Mouse (Mus musculus) spleen, adult 2 months (tissue): ENCODE results near the gene Pde9a. TPM values are rescaled to one million over a fixed set of nuclear protein-coding genes. Genes with fewer than 3 reads are reported as not detected.

ENCODE experiments used
- DNase-seq, 2 experiments: peaks; one replicate each; pipeline versions ENCODE4 v3.0.0 to v3.0.0-alpha.2; 2012 to 2021; ENCODE audit warnings: low spot score in 2 of 2, low read depth in 1 of 2
- H3K27ac ChIP-seq: fragments of 200-500 bp; 2 replicates; pipeline ENCODE4 v1.5.1; 2012; ENCODE audit warnings: low read length, inconsistent platforms; ENCODE audit not compliant: insufficient read depth
- H3K27me3 ChIP-seq: fragments of 200-500 bp; 2 replicates; pipeline ENCODE4 v1.6.1; 2012; ENCODE audit warnings: mild to moderate bottlenecking, moderate library complexity, low read length, inconsistent platforms; ENCODE audit not compliant: control insufficient read depth, insufficient read depth
- H3K36me3 ChIP-seq: fragments of 200-500 bp; 2 replicates; pipeline ENCODE4 v1.6.1; 2012; ENCODE audit warnings: mild to moderate bottlenecking, low read length, inconsistent platforms; ENCODE audit not compliant: control insufficient read depth, insufficient read depth
- H3K4me1 ChIP-seq: fragments of 200-500 bp; 2 replicates; pipeline ENCODE4 v1.6.1; 2011; ENCODE audit warnings: inconsistent platforms; ENCODE audit not compliant: control insufficient read depth, insufficient read depth, insufficient read length
- H3K4me3 ChIP-seq: fragments of 200-500 bp; 2 replicates; pipeline ENCODE4 v1.5.1; 2011; ENCODE audit warnings: mild to moderate bottlenecking, inconsistent platforms; ENCODE audit not compliant: insufficient read depth, insufficient read length; ENCODE audit errors: extremely low read depth
- CTCF ChIP-seq: fragments of 200-500 bp; IDR thresholded peaks from 2 replicates; pipeline ENCODE4 v1.5.1; 2011; ENCODE audit warnings: mild to moderate bottlenecking, inconsistent platforms; ENCODE audit not compliant: insufficient read depth, insufficient read length, insufficient replicate concordance; ENCODE audit errors: extremely low read depth
- POLR2A ChIP-seq: fragments of 200-500 bp; IDR thresholded peaks from 2 replicates; pipeline ENCODE4 v1.6.1; 2011; ENCODE audit warnings: low read depth, low read length, inconsistent platforms
- WGBS: fragments of 180-500 bp; shearing (Covaris S2); methylation state at CpG from one replicate; pipeline ENCODE4 v1.1.7; 2018; 5-methylcytosine and 5-hydroxymethylcytosine counted together
- polyA plus RNA-seq: library from polyadenylated mRNA; depleted of rRNA; stranded (reverse); fragments of >200 nt; gene quantifications from 2 replicates; pipeline ENCODE4 v1.2.3, GENCODE M21; 2012

Gene Pde9a
- polyA plus RNA-seq, 1 experiment, result 1.3 TPM

DNA sequence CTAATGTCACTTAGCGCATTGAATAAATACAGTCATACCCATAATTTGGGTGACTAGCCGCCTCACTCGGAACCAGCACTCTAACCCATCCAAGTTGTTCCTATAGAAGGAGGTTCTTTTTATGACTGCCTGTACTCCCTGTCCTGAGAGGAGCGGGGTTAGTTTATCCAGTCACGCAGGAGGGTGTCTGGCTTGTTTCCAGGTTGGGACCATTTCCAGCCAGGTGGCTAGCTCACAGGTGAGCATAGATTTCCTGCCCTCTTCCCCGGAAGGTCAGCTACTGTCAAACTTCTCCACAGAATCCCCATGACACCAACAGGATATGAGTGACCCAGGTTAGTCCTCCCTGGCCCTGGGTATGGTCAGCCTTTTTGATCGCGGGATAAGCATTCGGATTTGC lies 51.5 kb downstream of the Pde9a start:
- no peak for TF ChIP-seq POLR2A
- no peak for TF ChIP-seq CTCF
- Histone ChIP-seq H3K4me1 (peaks cover 7% of the 10 kb centered on the region; the same call in 1 of the 2 replicates), H3K4me3 (no peak overlapping the region), H3K36me3 (no peaks in the 10 kb centered on the region), H3K27me3 (no peaks in the 10 kb centered on the region), H3K27ac (no peak overlapping the region)
- WGBS, result 95% methylated on average over 9 of the region's 9 CpGs
- DNase-seq, result no peak

DNA sequence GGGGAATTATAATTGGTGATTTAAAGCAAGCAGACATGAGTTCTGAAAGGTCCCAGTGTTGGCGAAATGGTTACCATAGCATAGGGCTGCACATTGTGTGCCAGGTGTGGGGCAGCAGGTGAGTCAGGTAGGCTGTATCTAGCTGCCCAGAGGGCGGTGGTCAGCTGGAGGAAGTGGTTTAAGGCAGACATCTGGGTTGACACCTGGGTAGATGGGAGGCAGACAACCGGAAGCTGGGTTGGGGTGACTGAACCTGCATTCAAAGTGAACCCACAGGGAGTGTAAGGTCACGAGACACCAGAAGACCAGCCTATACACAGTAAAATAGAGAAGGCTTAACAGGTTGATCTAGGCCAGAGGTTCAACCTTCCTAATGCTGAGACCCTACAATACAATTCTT lies 54.0 kb downstream of the Pde9a start:
- 42% methylated on average over 4 of the region's 4 CpGs for WGBS
- Histone ChIP-seq H3K4me1 (peaks cover 7% of the 10 kb centered on the region; the same call in 1 of the 2 replicates), H3K36me3 (no peaks in the 10 kb centered on the region), H3K27ac (peak overlapping the region; percentile 45), H3K4me3 (no peak overlapping the region), H3K27me3 (no peaks in the 10 kb centered on the region)
- DNase-seq, result peak in 1 of 2 experiments; percentile 15
- TF ChIP-seq CTCF (no peak), POLR2A (no peak)

DNA sequence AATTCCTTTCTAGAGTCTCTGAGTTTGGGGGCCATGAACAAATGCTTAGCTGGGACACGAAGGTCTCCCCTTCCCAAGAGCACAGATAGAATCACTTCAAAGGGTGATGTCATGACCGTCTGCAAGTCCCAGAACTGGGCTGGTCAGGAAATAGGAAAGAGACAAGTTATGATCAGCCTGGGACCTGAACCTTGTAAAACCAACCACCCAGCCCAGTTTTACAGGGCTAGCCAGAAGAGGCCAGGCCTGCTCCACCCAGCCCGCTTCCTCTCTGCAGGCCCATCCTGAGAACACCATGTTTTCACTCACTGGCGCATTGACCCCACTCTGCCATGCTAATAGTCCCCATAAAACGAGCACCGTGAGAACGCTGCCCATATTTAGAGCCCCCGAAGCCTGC lies 56.5 kb downstream of the Pde9a start:
- no peak overlapping the region for H3K4me3 ChIP-seq
- H3K27me3 ChIP-seq, result no peaks in the 10 kb centered on the region
- no peak for TF ChIP-seq CTCF
- no peak for TF ChIP-seq POLR2A
- WGBS, result 86% methylated on average over 8 of the region's 8 CpGs
- no peaks in the 10 kb centered on the region for H3K36me3 ChIP-seq
- DNase-seq, result no peak
- H3K27ac ChIP-seq, result no peak overlapping the region
- H3K4me1 ChIP-seq, result peaks cover 5% of the 10 kb centered on the region; the same call in 1 of the 2 replicates

DNA sequence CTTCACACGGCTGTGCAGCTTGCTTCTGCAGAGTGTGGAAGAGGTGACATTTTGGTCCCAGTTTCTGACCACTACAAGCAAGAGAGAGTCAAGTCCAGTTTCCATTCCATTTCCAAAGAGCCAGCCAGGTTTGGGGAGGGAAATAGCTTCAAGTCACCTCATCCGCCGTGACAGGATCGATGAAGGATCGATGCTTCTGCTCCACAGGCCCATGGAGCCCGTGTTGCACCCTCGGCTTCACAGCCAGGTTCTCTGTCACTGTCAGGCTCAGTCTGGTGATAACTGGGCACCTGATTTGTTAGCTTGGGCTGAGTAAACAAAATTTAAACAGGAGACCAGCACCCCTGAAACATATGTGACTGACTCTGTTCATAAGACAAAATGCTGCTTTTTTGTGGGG lies 58.2 kb downstream of the Pde9a start:
- 83% methylated on average over 7 of the region's 7 CpGs for WGBS
- H3K27ac ChIP-seq, result no peak overlapping the region
- no peak for DNase-seq
- peaks cover 5% of the 10 kb centered on the region; the same call in 1 of the 2 replicates for H3K4me1 ChIP-seq
- TF ChIP-seq POLR2A (no peak), CTCF (no peak)
- no peaks in the 10 kb centered on the region for H3K36me3 ChIP-seq
- H3K4me3 ChIP-seq, result no peak overlapping the region
- no peaks in the 10 kb centered on the region for H3K27me3 ChIP-seq

DNA sequence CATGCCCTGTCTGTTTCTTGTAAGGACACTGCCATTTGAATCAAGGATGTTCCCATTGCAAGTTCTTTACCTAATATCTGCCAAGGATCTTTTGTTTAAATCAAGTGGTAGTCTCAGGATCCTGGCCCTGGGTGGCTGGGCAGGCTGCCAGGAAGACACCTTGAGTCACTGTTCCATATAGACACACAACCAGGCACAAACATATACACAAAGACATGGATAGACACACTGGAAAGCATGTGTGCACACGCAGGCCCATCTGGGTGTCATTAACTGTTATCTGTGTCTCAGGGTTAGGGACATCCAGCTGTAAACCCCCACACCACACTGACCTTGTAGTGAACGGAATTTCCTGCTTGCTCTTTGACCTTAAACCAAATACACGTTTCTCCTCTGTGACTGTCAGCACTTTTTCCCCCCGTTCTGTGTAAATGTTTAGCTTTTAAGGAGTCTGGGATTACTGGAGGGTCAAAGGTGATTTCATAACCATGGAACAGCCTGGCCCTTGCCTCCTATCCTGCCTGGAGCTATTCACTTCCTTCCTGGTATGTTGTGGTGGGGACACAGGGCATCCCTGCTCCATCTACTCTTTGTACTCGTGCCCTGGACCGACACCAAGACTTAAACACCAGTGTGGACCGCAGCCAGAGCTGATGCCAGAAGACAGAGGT lies 59.2 kb downstream of the Pde9a start:
- Histone ChIP-seq H3K36me3 (no peaks in the 10 kb centered on the region), H3K4me3 (no peak overlapping the region), H3K27ac (no peak overlapping the region), H3K27me3 (no peaks in the 10 kb centered on the region), H3K4me1 (peaks cover 3% of the 10 kb centered on the region; the same call in 1 of the 2 replicates)
- TF ChIP-seq CTCF (no peak), POLR2A (no peak)
- no peak for DNase-seq
- WGBS, result 65% methylated on average over 7 of the region's 7 CpGs

DNA sequence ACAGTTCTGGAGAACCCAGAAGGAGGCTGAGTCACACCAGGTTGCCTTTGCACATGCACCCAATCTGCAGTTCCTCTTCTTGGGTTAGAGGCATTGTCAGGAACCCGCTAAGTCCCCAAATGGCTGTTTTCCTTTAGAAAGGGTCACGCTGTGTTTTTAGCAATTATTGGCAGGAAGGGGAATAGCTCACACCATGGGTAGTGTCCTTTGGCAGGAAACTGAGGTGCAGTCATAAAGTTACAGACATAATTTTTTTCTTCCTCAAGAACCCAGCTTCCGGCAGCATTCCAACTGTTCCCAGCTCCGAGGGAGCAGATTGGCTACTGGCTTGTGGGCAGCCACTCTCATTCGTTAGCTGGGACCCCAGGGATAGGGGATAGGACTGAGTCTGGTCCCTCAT lies 61.8 kb downstream of the Pde9a start:
- H3K36me3 ChIP-seq, result no peaks in the 10 kb centered on the region
- DNase-seq, result no peak
- H3K4me3 ChIP-seq, result no peak overlapping the region
- no peak for TF ChIP-seq CTCF
- no peak for TF ChIP-seq POLR2A
- H3K4me1 ChIP-seq, result no peaks in the 10 kb centered on the region
- no peaks in the 10 kb centered on the region for H3K27me3 ChIP-seq
- 38% methylated on average over 5 of the region's 5 CpGs for WGBS
- H3K27ac ChIP-seq, result no peak overlapping the region

DNA sequence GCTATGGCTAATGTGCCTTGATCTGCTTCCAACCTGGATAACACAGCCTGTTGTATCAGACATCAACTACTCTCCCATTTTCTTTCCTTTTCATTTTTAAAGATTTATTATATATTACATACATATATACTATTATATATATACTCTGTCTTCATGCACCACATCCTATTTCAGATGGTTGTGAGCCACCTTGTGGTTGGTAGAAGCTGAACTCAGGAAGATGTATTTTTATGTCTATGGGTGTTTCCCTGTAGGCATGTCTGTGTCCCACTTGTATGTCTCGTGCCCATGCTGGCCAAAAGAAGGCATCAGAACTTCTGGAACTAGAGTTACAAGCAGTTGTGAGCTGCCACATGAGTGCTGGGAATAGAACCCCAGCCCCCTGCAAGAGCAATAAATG lies 62.5 kb downstream of the Pde9a start:
- 31% methylated on average over 1 of the region's 1 CpGs for WGBS

More for the DNA sequence above, 62.5 kb downstream of the Pde9a start:
- Histone ChIP-seq H3K4me1 (no peaks in the 10 kb centered on the region), H3K27ac (no peak overlapping the region), H3K36me3 (no peaks in the 10 kb centered on the region), H3K4me3 (no peak overlapping the region), H3K27me3 (no peaks in the 10 kb centered on the region)
- no peak for TF ChIP-seq CTCF
- no peak for DNase-seq
